Mouse (Mus musculus) small intestine, adult 2 months (tissue): Measurements from ENCODE around the gene Tspan9. TPM values are rescaled to one million over a fixed set of nuclear protein-coding genes. Genes with fewer than 3 reads are reported as not detected.

ENCODE experiments used
- H3K27ac ChIP-seq: fragments of 200-500 bp; 2 replicates; pipeline ENCODE4 v1.5.1; 2012; ENCODE audit warnings: low read depth, low read length, control low read depth, inconsistent platforms; ENCODE audit not compliant: insufficient read depth
- H3K27me3 ChIP-seq: fragments of 200-500 bp; 2 replicates; pipeline ENCODE4 v1.6.1; 2012; ENCODE audit warnings: mild to moderate bottlenecking, moderate library complexity, low read length, inconsistent platforms; ENCODE audit not compliant: control insufficient read depth, insufficient read depth
- H3K36me3 ChIP-seq: fragments of 200-500 bp; 2 replicates; pipeline ENCODE4 v1.6.1; 2012; ENCODE audit warnings: mild to moderate bottlenecking, low read length, control low read depth, inconsistent platforms; ENCODE audit not compliant: control insufficient read depth, insufficient read depth
- H3K4me1 ChIP-seq: fragments of 200-500 bp; 2 replicates; pipeline ENCODE4 v1.6.1; 2012; ENCODE audit warnings: low read length, inconsistent platforms, mixed read lengths; ENCODE audit not compliant: control insufficient read depth, insufficient read depth, insufficient read length
- H3K4me3 ChIP-seq: fragments of 200-500 bp; 2 replicates; pipeline ENCODE4 v1.5.1; 2012; ENCODE audit warnings: low read depth, mild to moderate bottlenecking, control low read depth, inconsistent platforms, low read length, moderate library complexity
- CTCF ChIP-seq: fragments of 200-500 bp; IDR thresholded peaks from 2 replicates; pipeline ENCODE4 v1.5.1; 2012; ENCODE audit warnings: low read depth, mild to moderate bottlenecking, control low read depth, inconsistent platforms, low read length, moderate library complexity, mixed read lengths; ENCODE audit not compliant: insufficient replicate concordance, insufficient read length; ENCODE audit errors: extremely low read depth
- POLR2A ChIP-seq: fragments of 200-500 bp; IDR thresholded peaks from 2 replicates; pipeline ENCODE4 v1.6.1; 2012; ENCODE audit warnings: low read depth, mild to moderate bottlenecking, control low read depth, inconsistent platforms, low read length, moderate library complexity
- WGBS: fragments of 180-500 bp; shearing (Covaris S2); methylation state at CpG from one replicate; pipeline ENCODE4 v1.1.7; 2018; 5-methylcytosine and 5-hydroxymethylcytosine counted together
- polyA plus RNA-seq: library from polyadenylated mRNA; depleted of rRNA; stranded (reverse); fragments of >200 nt; gene quantifications from 2 replicates; pipeline ENCODE4 v1.2.3, GENCODE M21; 2012

Tspan9 gene
- polyA plus RNA-seq, 1 experiment, result 20.6 TPM

DNA sequence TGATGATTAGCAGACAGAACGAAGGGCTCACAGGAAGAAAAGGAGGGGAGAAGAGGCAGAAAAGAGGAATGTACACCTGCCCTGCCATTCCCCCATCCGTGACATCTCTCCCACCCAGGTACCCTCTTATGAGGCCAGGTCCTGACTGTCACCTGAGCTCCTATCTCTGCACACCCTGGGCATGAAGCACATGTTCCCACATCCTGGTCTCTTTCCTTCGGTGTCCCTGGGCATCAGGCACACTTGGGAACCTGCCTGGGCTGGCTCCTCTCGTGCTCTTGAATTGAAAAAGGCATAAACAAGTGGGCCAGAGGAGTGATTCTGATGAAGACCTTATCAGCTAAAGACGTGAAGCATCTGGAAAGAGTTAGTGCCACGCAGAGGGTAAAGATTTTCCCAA is 80.6 kb downstream of the Tspan9 start:
- TF ChIP-seq CTCF (no peak), POLR2A (no peak)
- Histone ChIP-seq H3K4me1 (no peaks in the 10 kb centered on the region), H3K4me3 (no peak overlapping the region), H3K36me3 (no peaks in the 10 kb centered on the region), H3K27me3 (no peaks in the 10 kb centered on the region), H3K27ac (no peak overlapping the region)
- WGBS, result 88% methylated on average over 6 of the region's 6 CpGs

DNA sequence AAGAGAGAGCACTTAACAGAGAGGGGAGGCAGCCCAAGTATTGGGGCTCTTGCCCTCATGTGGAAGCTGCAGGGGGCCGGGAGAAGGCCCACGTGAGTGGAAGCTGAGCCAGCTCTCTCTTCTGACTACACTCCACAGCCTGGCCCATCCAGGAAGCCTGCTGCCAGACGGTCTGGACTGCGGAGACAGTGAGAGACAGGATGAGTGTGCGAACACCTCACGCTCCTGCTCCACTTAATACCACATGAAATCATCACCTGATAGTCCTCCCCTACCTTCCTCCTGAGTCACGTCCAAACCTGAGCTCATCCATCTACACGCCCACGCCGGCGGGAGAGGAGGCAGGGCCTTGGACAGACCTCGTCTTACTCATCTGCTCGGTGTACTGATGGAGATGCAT is 81.2 kb downstream of the Tspan9 start:
- TF ChIP-seq CTCF, result no peak
- no peak for TF ChIP-seq POLR2A
- no peak overlapping the region for H3K4me3 ChIP-seq
- WGBS, result 84% methylated on average over 13 of the region's 13 CpGs

GRCm38 (mm10) chr6:128061342-128061741 is 82.1 kb downstream of the Tspan9 start:
- no peak overlapping the region for H3K4me3 ChIP-seq
- H3K27me3 ChIP-seq, result no peaks in the 10 kb centered on the region
- H3K27ac ChIP-seq, result no peak overlapping the region
- 71% methylated on average over 5 of the region's 5 CpGs for WGBS
- H3K36me3 ChIP-seq, result no peaks in the 10 kb centered on the region
- no peaks in the 10 kb centered on the region for H3K4me1 ChIP-seq
- no peak for TF ChIP-seq CTCF
- TF ChIP-seq POLR2A, result no peak

More for the DNA sequence above, 81.2 kb downstream of the Tspan9 start:
- Histone ChIP-seq H3K27me3 (no peaks in the 10 kb centered on the region), H3K36me3 (no peaks in the 10 kb centered on the region), H3K4me1 (no peaks in the 10 kb centered on the region), H3K27ac (no peak overlapping the region)

DNA sequence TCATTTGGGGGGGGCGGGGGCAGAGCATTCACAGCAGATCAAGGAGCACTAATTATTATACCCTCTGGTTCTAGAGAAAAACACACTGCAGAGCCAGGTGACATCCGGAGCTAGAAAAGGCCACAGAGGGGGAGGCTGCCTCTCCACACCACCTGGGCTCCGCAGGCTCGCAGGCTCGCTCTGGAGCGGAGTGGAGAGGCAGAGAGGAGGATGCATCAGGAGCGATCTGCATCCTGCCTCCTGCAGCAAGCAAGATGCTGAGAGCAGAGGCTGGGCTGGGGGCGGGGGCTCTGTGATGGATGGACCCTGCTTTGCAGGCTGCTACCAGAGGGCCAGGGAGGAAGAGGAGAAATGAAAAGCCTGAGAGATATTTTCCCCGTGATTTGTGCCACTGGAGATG is 84.8 kb downstream of the Tspan9 start:
- no peak overlapping the region for H3K4me3 ChIP-seq
- no peaks in the 10 kb centered on the region for H3K27me3 ChIP-seq
- H3K36me3 ChIP-seq, result no peaks in the 10 kb centered on the region
- H3K4me1 ChIP-seq, result no peaks in the 10 kb centered on the region
- 74% methylated on average over 9 of the region's 9 CpGs for WGBS
- TF ChIP-seq POLR2A, result no peak
- no peak for TF ChIP-seq CTCF
- no peak overlapping the region for H3K27ac ChIP-seq

- Histone ChIP-seq H3K27ac (no peak overlapping the region), H3K4me3 (no peak overlapping the region), H3K36me3 (no peaks in the 10 kb centered on the region), H3K27me3 (no peaks in the 10 kb centered on the region), H3K4me1 (no peaks in the 10 kb centered on the region)
- WGBS, result 83% methylated on average over 7 of the region's 7 CpGs
- TF ChIP-seq POLR2A (no peak), CTCF (no peak)
Observed at GRCm38 (mm10) chr6:128058157-128058556, 85.2 kb downstream of the Tspan9 start.

GRCm38 (mm10) chr6:128053000-128053732 is 90.2 kb downstream of the Tspan9 start:
- TF ChIP-seq POLR2A (no peak), CTCF (no peak)
- no peak overlapping the region for H3K27ac ChIP-seq
- no peaks in the 10 kb centered on the region for H3K27me3 ChIP-seq
- H3K4me1 ChIP-seq, result no peaks in the 10 kb centered on the region
- WGBS, result 56% methylated on average over 10 of the region's 10 CpGs
- H3K4me3 ChIP-seq, result no peak overlapping the region
- H3K36me3 ChIP-seq, result no peaks in the 10 kb centered on the region

DNA sequence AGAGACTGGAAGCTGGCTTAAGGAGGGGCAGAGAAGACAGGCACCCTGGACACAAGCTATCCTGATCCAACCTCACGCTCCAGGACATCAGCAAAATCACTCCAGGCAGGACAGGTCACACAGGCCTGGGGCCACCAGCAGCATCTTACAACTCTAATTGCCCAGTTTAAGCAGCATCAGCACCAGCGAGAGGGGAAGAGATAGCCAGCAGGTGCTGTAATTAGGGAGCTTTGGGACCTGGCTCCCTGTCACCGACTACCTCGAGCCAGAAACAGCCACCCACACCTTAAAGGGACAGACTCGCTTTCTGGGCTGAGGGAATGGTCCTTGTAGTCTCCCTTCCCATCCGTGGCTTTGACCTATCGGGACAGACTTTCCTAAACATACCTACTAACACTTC is 95.7 kb downstream of the Tspan9 start:
- no peaks in the 10 kb centered on the region for H3K4me1 ChIP-seq
- TF ChIP-seq POLR2A, result no peak
- no peak for TF ChIP-seq CTCF
- H3K4me3 ChIP-seq, result no peak overlapping the region
- no peak overlapping the region for H3K27ac ChIP-seq
- H3K36me3 ChIP-seq, result no peaks in the 10 kb centered on the region
- WGBS, result 61% methylated on average over 7 of the region's 7 CpGs
- H3K27me3 ChIP-seq, result no peaks in the 10 kb centered on the region
